Mouse (Mus musculus) embryonic facial prominence, embryonic 12.5 days (tissue): ENCODE data around the gene Gm20708. TPM values are rescaled to one million over a fixed set of nuclear protein-coding genes. Genes with fewer than 3 reads are reported as not detected.

ENCODE experiments used
- ATAC-seq: fragments of 200-750 bp; cut with Nextera tagmentation; 2 replicates; pipeline ENCODE4 v1.8.0; 2017; ENCODE audit not compliant: insufficient number of reproducible peaks, insufficient read depth, low FRiP score, low TSS enrichment
- H3K27ac ChIP-seq: fragments of 300-500 bp; sonication (generic); 2 replicates; pipeline ENCODE4 v1.5.1; 2016; ENCODE audit warnings: mild to moderate bottlenecking
- H3K27me3 ChIP-seq: fragments of 300-500 bp; sonication (generic); 2 replicates; pipeline ENCODE4 v1.6.1; 2016; ENCODE audit warnings: mild to moderate bottlenecking, moderate library complexity
- H3K36me3 ChIP-seq: fragments of 300-500 bp; sonication (generic); 2 replicates; pipeline ENCODE4 v1.6.1; 2016; ENCODE audit warnings: mild to moderate bottlenecking
- H3K4me1 ChIP-seq: fragments of 300-500 bp; sonication (generic); 2 replicates; pipeline ENCODE4 v1.6.1; 2016
- H3K4me2 ChIP-seq: fragments of 300-500 bp; sonication (generic); replicated peaks from 2 replicates; pipeline ENCODE4 v1.6.1; 2016; ENCODE audit warnings: mild to moderate bottlenecking, moderate library complexity
- H3K4me3 ChIP-seq: fragments of 300-500 bp; sonication (generic); 2 replicates; pipeline ENCODE4 v1.5.1; 2016; ENCODE audit warnings: mild to moderate bottlenecking
- H3K9ac ChIP-seq: fragments of 300-500 bp; sonication (generic); 2 replicates; pipeline ENCODE4 v1.6.1; 2016; ENCODE audit warnings: mild to moderate bottlenecking, moderate library complexity
- H3K9me3 ChIP-seq: fragments of 300-500 bp; sonication (generic); 2 replicates; pipeline ENCODE4 v1.6.1; 2016; ENCODE audit warnings: mild to moderate bottlenecking, moderate library complexity
- WGBS: fragments of 180-500 bp; shearing (Covaris S2); methylation state at CpG from one replicate; pipeline ENCODE4 v1.1.7; 2016; 5-methylcytosine and 5-hydroxymethylcytosine counted together
- polyA plus RNA-seq: library from polyadenylated mRNA; unstranded; fragments of >200 nt; fragmentation: Nextera tagmentation; extraction: Ambion mirVana; gene quantifications from 2 replicates; pipeline ENCODE4 v1.2.1, GENCODE M21; 2016

Gene Gm20708
- polyA plus RNA-seq, 1 experiment from 2014 or later: 0.54 TPM

GRCm38 (mm10) chr11:117874419-117874818 lies 65.0 kb downstream of the Gm20708 start:
- Histone ChIP-seq H3K4me3 (no peak overlapping the region), H3K4me2 (no peak overlapping the region), H3K9me3 (no peaks in the 10 kb centered on the region), H3K27me3 (no peaks in the 10 kb centered on the region; the same call in 1 of the 2 replicates), H3K4me1 (peaks cover 25% of the 10 kb centered on the region), H3K27ac (no peak overlapping the region), H3K36me3 (no peaks in the 10 kb centered on the region), H3K9ac (no peak overlapping the region)
- no peak for ATAC-seq
- WGBS: 60% methylated on average over 4 of the region's 4 CpGs

GRCm38 (mm10) chr11:117875681-117876080 lies 66.2 kb downstream of the Gm20708 start:
- WGBS: 20% methylated on average over 6 of the region's 6 CpGs
- Histone ChIP-seq H3K27ac (no peak overlapping the region), H3K9ac (no peak overlapping the region)

GRCm38 (mm10) chr11:117877917-117878745 lies 68.7 kb downstream of the Gm20708 start:
- Histone ChIP-seq H3K4me3 (no peak overlapping the region), H3K27ac (peak overlapping the region; percentile 41; the same call in 1 of the 2 replicates), H3K4me1 (peaks cover 27% of the 10 kb centered on the region), H3K4me2 (peak overlapping the region; percentile 28; the same call in 1 of the 2 replicates), H3K9me3 (no peaks in the 10 kb centered on the region), H3K36me3 (no peaks in the 10 kb centered on the region), H3K27me3 (no peaks in the 10 kb centered on the region; the same call in 1 of the 2 replicates), H3K9ac (no peak overlapping the region; the same call in 1 of the 2 replicates)
- no peak for ATAC-seq
- WGBS: 24% methylated on average over 13 of the region's 13 CpGs

More at GRCm38 (mm10) chr11:117875681-117876080, 66.2 kb downstream of the Gm20708 start:
- H3K4me3 ChIP-seq: no peak overlapping the region
- H3K36me3 ChIP-seq: no peaks in the 10 kb centered on the region
- no peak overlapping the region for H3K4me2 ChIP-seq
- H3K27me3 ChIP-seq: no peaks in the 10 kb centered on the region; the same call in 1 of the 2 replicates
- no peak for ATAC-seq
- peaks cover 22% of the 10 kb centered on the region for H3K4me1 ChIP-seq
- H3K9me3 ChIP-seq: no peaks in the 10 kb centered on the region

- Histone ChIP-seq H3K4me3 (no peak overlapping the region), H3K27me3 (no peaks in the 10 kb centered on the region; the same call in 1 of the 2 replicates), H3K4me2 (peak overlapping the region; percentile 28; the same call in 1 of the 2 replicates), H3K9me3 (no peaks in the 10 kb centered on the region), H3K27ac (peak overlapping the region; percentile 41; the same call in 1 of the 2 replicates), H3K9ac (no peak overlapping the region; the same call in 1 of the 2 replicates), H3K36me3 (no peaks in the 10 kb centered on the region), H3K4me1 (peaks cover 32% of the 10 kb centered on the region)
- no peak for ATAC-seq
- 5% methylated on average over 8 of the region's 8 CpGs for WGBS
Measured at GRCm38 (mm10) chr11:117878892-117879291, 69.4 kb downstream of the Gm20708 start.

- Histone ChIP-seq H3K4me3 (no peak overlapping the region), H3K4me1 (peaks cover 32% of the 10 kb centered on the region), H3K9me3 (no peaks in the 10 kb centered on the region), H3K36me3 (no peaks in the 10 kb centered on the region), H3K27me3 (peaks cover 1% of the 10 kb centered on the region; the same call in 1 of the 2 replicates), H3K4me2 (no peak overlapping the region), H3K27ac (no peak overlapping the region), H3K9ac (no peak overlapping the region)
- WGBS: 71% methylated on average over 6 of the region's 6 CpGs
- ATAC-seq: no peak
Measured at GRCm38 (mm10) chr11:117879676-117880075, 70.2 kb downstream of the Gm20708 start.

- Histone ChIP-seq H3K36me3 (no peaks in the 10 kb centered on the region), H3K4me3 (no peak overlapping the region), H3K9me3 (no peaks in the 10 kb centered on the region), H3K9ac (no peak overlapping the region), H3K4me2 (no peak overlapping the region), H3K4me1 (peaks cover 32% of the 10 kb centered on the region), H3K27ac (no peak overlapping the region), H3K27me3 (peaks cover 3% of the 10 kb centered on the region; the same call in 1 of the 2 replicates)
- no peak for ATAC-seq
- WGBS: 90% methylated on average over 9 of the region's 9 CpGs
Measured at GRCm38 (mm10) chr11:117880336-117880976, 71.0 kb downstream of the Gm20708 start.

- Histone ChIP-seq H3K36me3 (no peaks in the 10 kb centered on the region), H3K9me3 (no peaks in the 10 kb centered on the region), H3K27ac (no peak overlapping the region), H3K4me1 (peaks cover 32% of the 10 kb centered on the region), H3K9ac (no peak overlapping the region), H3K4me3 (no peak overlapping the region), H3K27me3 (peaks cover 3% of the 10 kb centered on the region; the same call in 1 of the 2 replicates), H3K4me2 (no peak overlapping the region)
- 82% methylated on average over 6 of the region's 6 CpGs for WGBS
- ATAC-seq: no peak
Measured at GRCm38 (mm10) chr11:117880977-117881358, 71.5 kb downstream of the Gm20708 start.

GRCm38 (mm10) chr11:117881787-117882186 lies 72.3 kb downstream of the Gm20708 start:
- WGBS: 14% methylated on average over 8 of the region's 8 CpGs
- H3K4me1 ChIP-seq: peaks cover 32% of the 10 kb centered on the region
- 0 out of 2 replicates have a peak, but pooled peaks cover 3% of the 10 kb centered on the region for H3K27me3 ChIP-seq
- H3K27ac ChIP-seq: no peak overlapping the region
- no peak for ATAC-seq
- H3K4me3 ChIP-seq: no peak overlapping the region
- no peaks in the 10 kb centered on the region for H3K36me3 ChIP-seq
- H3K9me3 ChIP-seq: no peaks in the 10 kb centered on the region
- no peak overlapping the region for H3K4me2 ChIP-seq
- no peak overlapping the region for H3K9ac ChIP-seq

GRCm38 (mm10) chr11:117882208-117882607 lies 72.7 kb downstream of the Gm20708 start:
- no peak overlapping the region for H3K27ac ChIP-seq
- WGBS: 68% methylated on average over 1 of the region's 1 CpGs

GRCm38 (mm10) chr11:117886000-117886399 lies 76.5 kb downstream of the Gm20708 start:
- WGBS: 55% methylated on average over 5 of the region's 5 CpGs
- H3K4me3 ChIP-seq: no peak overlapping the region
- no peak overlapping the region for H3K27ac ChIP-seq
- no peak for ATAC-seq
- H3K27me3 ChIP-seq: peaks cover 21% of the 10 kb centered on the region
- H3K9ac ChIP-seq: no peak overlapping the region
- peaks cover 46% of the 10 kb centered on the region for H3K4me1 ChIP-seq
- no peaks in the 10 kb centered on the region for H3K36me3 ChIP-seq
- H3K9me3 ChIP-seq: no peaks in the 10 kb centered on the region
- H3K4me2 ChIP-seq: no peak overlapping the region

More at GRCm38 (mm10) chr11:117882208-117882607, 72.7 kb downstream of the Gm20708 start:
- Histone ChIP-seq H3K4me3 (no peak overlapping the region), H3K27me3 (0 out of 2 replicates have a peak, but pooled peaks cover 3% of the 10 kb centered on the region), H3K4me1 (peaks cover 32% of the 10 kb centered on the region), H3K9me3 (no peaks in the 10 kb centered on the region), H3K4me2 (no peak overlapping the region), H3K36me3 (no peaks in the 10 kb centered on the region), H3K9ac (no peak overlapping the region)
- ATAC-seq: no peak

- H3K4me3 ChIP-seq: peak overlapping the region; percentile 20; the same call in 1 of the 2 replicates
- 0 out of 2 replicates have a peak overlapping the region, but pooled peaks have one; percentile 7 for H3K9ac ChIP-seq
- H3K36me3 ChIP-seq: no peaks in the 10 kb centered on the region
- no peak overlapping the region for H3K27ac ChIP-seq
- H3K4me1 ChIP-seq: peaks cover 35% of the 10 kb centered on the region
- no peaks in the 10 kb centered on the region for H3K9me3 ChIP-seq
- peaks cover 22% of the 10 kb centered on the region for H3K27me3 ChIP-seq
- H3K4me2 ChIP-seq: peak overlapping the region; percentile 56
- no peak for ATAC-seq
- 7% methylated on average over 20 of the region's 20 CpGs for WGBS
Measured at GRCm38 (mm10) chr11:117888168-117888852, 78.8 kb downstream of the Gm20708 start.
